Mouse (Mus musculus) cortical plate, adult 2 months (tissue): Measurements from ENCODE around the gene Fgfr2.

Experiments used
- CTCF ChIP-seq: fragments of 200-500 bp; IDR thresholded peaks from 2 replicates; pipeline ENCODE4 v1.5.1; 2011; ENCODE audit warnings: mild to moderate bottlenecking, control low read depth, low read length; ENCODE audit not compliant: insufficient read depth; ENCODE audit errors: extremely low read depth
- POLR2A ChIP-seq: fragments of 200-500 bp; IDR thresholded peaks from 2 replicates; pipeline ENCODE4 v1.6.1; 2011; ENCODE audit warnings: mild to moderate bottlenecking, low read length, control low read depth; ENCODE audit not compliant: insufficient read depth; ENCODE audit errors: extremely low read depth

DNA sequence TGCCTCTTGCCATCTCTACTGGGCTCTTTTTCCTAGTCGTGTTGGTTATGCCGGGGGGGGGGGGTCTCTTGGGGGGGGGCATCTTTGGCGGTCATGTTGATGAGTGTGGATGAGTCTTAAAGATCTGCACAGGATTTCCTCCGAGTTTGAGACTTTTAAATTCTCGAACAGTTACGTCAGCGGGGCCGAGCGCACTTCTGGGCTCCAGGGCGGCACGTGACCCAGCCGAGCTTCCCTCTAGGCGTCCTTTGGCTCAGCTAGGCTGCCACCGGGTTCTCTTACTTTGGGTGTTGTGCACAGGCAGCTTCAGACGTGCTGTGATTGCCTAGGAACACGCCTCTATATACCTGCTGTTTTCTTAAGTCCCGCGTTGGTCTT lies 2476.4 kb downstream of the Fgfr2 start:
- TF ChIP-seq CTCF: no peak
- TF ChIP-seq POLR2A: no peak
